Mouse (Mus musculus) embryo, embryonic 11.5 days (tissue): ENCODE results near the gene Odc1.
"Not testable (repeated sequence)": the region's sequence is repeated elsewhere in the genome, so short reads cannot be mapped to it uniquely, and the experiment has no call there.

Experiments used
- DNase-seq: peaks from one replicate; pipeline ENCODE4 v3.0.0-alpha.2; 2012; ENCODE audit warnings: low read depth, low spot score

Gene Odc1

DNA sequence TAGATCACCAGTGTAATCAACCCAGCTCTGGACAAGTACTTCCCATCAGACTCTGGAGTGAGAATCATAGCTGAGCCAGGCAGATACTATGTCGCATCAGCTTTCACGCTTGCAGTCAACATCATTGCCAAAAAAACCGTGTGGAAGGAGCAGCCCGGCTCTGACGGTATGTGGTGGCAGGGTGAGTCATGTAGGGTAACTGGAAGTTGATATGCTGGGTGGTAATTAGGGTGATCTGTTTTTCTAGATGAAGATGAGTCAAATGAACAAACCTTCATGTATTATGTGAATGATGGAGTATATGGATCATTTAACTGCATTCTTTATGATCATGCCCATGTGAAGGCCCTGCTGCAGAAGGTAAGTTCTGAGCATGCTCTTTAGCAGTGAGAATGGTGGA lies 4.8 kb downstream of the Odc1 start:
- not testable (repeated sequence) for DNase-seq

DNA sequence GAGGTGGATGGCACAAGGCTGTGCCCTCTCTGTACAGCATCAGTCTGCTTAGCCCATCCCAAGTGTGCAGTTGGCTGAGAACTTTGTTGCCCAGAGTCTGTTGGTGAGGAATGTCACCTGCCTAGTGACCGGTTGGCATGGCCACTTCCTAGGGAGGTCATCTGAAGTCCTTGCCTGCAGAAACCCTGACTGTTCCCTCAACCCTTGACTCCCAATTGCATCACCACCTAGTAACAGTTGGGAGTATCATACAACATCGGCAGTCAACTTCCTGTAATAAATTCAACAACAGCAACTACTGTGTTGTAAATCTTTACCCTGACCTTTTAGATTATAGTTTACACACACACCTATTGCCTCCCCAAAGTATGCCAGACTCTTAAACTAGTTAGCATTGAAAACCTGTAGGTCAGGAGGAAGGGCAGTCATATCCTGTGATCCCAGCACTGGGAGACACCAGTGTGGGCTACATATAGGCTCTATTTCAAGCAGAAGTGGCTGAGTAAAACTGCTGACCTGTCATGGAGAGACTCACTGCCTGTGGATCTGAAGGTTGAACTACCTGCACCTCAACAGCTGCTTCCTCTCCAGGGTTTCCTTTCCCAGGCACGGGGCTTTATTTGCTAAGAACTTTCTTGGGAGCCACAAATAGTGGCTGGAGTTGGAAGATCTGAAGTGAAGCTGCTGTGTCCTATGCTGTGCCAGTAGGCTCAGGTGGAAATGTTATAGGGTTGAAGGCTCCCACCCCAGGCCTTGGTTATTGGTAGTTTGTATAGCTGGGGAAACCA lies 6.8 kb downstream of the Odc1 start:
- no peak for DNase-seq

DNA sequence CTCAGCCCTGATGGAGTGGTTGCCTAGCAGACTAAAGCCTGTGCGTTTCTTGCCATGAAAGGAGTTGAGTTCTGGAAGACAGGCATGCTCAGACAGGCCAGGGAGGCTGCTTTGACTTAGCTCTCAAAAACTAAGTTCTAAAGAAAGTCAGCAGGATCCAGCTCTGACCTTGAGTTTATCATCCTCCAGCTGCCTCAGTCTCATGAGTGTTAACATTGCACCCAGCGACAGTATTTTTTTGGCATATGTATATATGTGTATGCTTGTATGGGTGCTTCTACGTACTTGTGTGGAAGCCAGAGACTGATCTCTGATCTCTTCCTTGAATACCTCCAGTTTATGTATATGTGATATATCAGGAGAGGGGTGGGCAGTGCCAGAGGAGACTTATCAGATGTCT lies 7.8 kb downstream of the Odc1 start:
- DNase-seq = no peak

DNA sequence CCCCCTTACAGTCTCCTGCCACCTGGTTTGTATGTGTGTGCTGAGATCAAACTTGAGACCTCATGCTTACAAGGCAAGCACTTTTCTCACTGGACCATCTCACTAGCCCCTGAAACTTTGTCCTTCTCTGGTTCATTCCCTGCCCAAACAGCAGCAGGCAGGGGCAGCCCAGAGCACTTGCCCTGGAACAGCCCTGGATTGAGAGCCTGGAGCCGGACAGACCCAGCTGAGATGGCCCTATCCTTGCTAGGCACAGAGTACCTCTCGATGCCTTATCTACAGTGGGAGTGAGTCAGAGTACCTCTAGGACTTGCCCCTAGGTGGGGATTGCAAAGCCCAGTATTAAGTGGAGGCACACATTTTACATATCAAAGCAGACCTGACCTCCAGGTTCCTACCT lies 8.4 kb downstream of the Odc1 start:
- DNase-seq = no peak

DNA sequence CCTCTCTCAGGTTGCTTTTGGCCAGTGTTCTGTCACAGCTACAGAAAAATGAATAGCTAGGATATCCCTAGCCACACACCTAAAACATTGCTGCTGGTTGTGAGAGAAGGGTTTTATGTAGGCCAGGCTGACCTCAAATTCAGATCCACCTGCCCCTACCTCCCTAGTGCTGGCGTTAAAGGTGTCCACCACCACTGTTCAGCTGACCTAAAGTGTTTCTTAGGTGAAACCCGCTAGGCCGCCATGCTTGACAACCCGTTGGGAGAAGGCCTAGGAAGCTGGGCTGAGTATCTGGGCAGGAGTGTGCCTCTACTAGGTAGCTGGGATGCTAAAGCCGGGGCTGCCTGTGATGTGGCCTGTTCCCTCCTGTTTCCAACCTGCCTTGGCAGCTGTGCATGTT lies 9.0 kb downstream of the Odc1 start:
- DNase-seq = no peak

DNA sequence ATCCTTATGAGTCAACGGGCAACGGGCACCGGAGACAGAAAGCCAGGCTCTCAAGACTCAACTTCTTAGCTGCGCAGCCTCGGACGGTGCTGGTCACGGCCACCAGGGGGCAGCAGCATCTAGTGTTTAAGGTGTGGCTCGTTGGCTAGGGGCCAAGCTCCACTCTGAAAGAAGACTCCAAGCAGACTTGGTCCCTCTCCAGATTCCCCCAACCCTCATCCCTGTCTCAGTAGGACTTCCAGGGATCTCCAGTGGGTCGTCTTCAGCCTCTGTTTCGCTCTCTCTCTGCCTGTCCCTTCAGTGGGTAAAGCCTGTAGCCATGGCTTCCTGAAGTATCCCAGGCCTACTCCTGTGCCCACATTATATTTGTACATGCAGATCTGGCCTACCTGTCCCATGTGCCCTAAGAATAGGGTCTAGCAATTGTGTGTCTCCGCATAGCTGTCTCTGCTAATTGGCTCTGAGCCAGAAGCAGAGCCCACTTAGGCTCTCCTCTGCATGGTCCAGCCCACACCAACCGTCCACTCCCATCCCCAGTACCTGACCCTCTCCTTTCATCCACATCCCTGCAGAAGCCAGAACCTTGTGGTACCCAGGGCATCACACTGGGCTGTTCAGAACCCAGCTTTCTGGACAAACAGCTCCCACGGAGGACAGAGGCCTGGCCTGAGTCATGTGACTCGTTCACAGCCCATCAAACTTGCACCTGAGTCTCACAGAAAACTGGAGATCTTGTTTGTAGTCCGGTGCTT lies 9.8 kb downstream of the Odc1 start:
- DNase-seq = peak; percentile 83

DNA sequence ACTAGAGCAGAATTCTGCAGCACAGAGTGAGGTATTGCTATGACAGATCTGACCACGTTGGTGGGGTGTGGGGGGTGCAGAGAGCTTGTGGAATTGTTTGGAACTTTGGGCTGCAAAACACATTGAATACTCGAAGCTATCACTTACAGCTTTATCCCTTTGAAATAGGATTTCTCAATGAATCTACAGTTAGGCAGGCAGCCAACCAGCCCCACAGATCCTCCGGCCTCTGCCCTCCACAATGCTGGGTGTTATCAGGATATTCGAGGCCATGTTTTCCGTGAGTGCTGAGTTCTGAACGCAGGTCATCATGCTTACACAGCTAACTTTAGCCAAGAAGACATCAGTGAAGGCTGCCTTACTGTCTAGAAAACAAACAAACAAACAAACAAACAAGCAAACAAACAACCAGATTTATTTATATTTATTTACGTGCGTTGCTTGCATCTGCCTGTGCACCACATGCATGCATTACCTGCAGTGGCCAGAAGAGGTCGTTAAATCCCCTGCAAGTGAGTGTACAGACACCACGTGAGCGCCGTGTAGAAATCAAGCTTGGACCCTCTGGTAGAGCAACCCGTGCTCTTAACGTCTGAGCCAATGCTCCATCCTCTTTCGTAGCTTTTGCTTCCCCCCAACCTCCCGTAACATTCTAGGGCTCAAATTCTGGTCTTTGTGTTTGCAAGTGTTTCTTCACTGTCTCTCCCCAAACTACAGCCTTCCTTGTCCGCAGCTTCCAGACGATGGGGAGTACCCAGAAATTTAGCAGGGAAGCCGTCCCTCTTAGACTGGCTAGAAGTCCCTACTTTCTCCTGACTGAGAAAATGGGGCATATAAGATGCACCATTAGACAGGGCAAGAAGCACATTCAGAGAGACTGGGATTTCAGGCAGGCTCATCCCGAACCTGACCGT lies 12.1 kb downstream of the Odc1 start:
- peak; percentile 66 for DNase-seq

DNA sequence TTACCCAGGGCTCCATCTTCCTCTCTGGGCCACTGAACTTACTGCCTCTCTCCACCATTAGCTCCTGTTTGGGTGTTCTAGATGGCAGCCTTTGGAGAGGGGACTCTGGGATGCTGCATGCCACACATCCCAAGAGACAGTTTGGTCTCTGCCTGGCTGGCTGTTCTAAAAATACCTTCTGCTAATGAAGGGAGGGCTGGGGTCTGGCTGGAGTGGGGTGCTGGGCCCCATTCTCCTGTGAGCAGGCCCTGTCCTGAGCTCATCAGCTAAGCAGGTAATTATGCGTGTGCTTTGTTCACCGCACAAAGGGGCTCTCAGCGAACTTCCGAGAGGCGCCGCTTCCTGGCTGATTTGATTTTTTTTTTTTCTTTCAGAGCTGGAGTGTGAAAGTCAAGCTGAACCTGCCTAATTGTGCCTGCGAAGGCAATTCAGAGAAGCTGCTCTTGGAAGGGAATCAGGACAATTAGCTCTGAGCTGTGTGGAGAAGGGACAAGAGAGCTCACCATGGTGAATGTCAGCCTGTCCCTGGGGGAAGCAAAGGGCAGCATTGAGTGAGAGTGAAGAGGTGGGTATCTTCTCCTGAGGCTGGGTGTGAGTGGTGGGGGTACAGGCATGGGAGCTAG lies 12.9 kb downstream of the Odc1 start:
- no peak for DNase-seq

DNA sequence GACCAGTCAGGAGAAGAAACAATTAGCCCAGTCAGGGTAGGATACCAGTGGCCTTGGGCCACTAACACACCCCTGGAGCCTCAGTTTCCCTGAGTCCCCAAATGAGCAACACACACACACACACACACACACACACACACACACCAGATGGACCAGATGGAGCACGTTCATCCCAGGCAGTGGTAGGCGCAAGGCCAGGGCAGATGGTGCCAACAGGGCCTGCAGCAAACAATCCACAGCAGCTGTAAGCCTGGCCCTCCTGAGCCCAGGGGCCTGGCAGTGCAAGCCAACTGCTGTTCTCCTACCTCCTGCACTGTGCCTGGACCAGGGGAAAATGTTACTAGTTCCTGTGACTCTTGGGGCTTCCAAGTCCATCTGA lies 13.4 kb downstream of the Odc1 start:
- DNase-seq = no peak

DNA sequence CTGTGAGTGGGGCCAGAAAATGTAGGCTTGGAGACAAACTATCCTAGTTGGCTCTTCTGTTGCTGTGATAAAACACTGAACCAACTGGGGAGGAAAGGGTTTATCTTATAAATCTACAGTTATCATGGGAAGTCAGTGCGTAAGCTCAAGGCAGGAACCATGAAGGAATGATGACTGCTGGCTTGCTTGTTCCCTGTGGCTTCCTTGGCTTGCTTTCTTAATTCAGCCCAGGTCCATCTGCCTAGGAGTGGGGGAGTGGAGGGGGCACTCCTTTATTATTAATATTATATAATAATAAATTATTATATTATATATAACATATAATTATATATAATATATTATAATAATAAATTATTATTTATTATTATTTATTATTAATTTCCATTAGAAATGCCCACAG lies 17.8 kb downstream of the Odc1 start:
- no peak for DNase-seq

DNA sequence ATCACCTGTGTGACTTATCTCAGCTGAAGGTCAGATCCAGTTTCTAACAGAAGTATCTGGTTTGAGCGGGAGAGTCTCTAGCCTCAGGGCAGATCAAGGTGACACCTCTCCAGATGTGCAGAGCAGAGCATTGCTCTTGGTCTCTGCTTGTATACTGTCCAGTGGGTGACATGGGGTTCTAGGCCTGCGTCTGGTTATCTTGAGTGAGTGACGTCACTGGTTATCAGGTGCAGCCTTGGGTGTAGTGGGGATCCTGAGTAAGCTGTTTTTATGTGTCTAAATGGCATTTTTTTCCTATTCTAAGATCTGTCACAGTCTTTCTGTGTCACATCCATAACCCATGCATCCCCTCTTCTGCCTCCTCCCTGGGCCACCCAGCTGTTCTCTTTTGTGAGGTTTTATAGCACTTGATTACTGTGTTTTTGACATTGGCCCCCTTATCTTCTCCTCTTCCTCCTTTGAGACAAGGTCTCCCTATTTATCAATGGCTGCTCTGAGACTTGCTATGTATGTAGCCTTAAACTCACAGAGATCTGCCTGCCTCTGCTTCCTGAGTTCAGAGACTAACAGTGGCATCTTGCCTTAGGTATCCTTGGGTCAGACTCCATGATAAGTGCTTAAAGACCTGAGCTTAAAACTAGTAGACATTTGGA lies 20.9 kb downstream of the Odc1 start:
- DNase-seq = no peak

DNA sequence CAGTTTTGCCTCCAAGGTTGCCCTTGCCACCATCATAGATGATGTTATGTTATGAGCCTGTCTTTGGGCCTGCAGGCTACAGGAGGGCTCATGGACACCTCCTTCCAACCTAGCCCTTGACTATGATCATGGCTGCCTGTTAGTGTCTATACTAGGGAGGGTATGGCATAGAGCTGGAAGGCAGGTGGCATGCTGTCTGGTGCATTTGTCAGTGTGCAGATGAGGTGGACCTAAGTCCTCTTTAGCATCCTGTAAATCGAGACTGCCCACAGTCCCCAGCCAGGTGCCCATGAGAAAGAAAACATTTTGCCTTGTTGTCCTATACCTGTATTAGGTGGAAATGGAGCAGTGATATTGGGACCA lies 21.4 kb downstream of the Odc1 start:
- no peak for DNase-seq

DNA sequence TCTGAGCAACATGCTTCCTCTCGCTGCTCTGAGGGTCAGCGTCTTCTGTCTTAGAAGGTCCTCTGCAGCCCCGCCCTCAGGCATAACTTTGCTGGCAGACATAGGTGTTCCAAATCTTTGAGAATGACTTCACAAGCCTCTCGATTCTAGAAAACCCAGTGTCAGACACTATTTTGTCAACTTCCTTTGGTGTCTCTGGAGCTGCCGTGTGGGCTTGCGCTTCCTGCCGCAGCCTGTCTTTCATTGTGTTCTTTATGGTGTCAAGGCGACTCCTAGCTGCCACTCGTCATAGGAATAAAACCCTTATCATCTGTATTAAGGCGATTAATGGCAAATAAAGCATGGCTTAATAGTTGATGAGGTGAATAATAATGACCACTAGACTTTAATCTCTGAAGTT lies 24.0 kb downstream of the Odc1 start:
- DNase-seq = no peak

DNA sequence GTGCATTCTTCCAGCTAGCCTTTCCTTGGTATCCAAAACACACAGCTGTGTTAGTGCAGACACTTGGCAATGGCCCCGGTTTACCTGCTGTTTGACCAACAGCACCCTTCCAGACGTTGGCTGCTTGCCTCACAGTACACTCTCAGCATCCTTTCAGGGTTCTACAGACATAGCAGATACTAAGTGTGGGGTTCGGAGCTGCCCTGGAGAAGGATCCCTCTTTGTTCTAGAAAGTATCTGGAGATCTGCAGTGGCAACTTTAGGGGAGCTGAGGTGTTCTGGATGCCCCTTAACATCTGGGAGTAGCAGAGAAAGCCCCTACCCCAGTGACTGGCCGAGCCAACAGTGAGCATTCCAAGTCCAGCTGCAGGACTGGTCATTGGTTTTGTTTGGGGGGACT lies 30.0 kb downstream of the Odc1 start:
- no peak for DNase-seq

DNA sequence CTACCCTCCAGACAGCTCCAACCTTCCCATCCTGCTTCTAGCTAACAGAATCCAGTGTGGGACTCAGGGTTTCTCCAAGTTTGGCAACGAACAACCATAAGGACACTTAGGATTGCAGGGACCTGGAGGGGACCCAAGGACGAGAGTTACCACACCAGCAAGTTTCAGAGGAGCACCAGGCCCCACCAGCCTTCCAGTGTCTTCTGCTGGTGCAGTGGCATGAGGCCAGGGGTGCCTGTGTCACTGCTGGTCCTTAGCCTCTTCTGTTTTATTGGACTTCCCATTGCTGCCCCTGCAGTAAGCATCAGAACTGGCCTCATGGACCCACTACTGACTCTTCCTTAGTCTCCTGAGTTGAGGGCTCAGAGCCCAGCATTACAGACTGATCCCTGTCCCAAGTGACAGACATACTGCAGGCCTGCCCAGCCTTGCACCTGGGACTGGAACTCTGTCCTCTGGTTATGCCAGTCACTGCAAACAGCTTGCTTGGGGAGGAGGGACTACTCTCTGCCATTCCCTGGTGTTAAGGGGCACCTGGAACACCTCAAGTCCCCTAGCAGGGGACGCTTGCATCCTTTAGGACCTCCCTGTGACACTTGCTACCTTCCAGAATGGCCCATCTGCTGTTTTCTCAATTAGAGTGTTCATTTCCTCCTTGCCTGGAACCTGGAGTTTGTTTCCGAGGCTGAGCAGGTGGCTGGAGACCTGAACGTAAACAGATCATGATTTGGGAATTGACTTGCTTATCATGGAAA lies 30.7 kb downstream of the Odc1 start:
- DNase-seq = no peak

DNA sequence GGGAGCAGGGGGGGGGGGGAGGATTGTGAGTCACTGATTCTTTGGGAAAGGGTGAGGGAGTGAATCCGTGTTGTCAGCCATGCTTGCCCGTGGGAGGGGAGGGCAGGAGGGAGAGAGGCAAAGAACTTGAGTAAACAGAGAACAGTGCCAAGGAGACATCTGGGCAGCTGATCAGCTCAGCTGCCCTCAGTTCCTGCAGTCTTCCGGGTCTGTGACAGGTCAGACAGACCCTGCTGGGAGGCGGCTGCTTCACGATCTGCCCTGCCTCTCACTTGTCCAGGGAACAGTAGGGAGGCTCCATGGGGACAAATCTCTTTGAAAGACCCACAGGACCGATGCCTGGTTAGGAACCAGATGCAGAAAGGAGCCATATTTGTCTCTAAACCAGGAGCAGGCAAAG lies 31.4 kb downstream of the Odc1 start:
- no peak for DNase-seq

DNA sequence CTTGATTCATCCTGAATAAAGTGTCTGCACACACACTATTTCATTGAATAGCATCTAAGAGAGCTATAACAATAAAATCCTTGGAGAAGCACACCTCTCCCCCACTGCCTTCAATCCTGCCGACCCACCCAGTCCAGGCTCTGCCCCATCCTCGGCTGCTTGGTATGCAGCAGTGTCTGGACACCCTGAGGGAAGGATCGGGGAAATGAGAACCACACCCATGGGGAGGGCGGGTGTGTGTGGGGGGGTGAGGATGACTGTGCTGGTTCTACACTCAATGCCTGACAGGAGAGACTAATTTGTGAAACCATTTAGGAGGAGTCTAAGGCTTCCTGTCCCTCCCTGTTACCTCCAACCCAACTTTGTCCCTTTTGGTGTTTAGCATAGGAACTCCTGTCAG lies 34.0 kb downstream of the Odc1 start:
- no peak for DNase-seq

DNA sequence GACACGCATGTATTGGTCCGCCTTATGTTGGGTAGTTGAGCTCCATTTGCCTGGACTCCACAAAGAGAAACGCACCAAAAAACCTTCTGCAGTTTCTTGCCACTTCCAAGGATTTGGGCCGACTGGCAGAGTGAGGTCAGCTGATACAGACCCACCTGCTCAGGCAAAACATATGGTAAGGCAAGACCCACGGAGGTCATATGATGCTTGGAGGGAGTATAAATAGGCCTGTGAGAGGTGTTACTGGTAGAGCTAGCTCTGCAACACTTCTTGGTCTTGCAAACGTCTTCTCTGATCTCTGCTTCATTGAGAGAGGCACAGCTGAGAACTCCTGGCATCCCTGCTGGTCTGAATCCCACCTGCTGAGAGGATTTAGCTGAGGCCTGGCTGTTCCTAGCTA lies 36.4 kb downstream of the Odc1 start:
- DNase-seq = no peak

DNA sequence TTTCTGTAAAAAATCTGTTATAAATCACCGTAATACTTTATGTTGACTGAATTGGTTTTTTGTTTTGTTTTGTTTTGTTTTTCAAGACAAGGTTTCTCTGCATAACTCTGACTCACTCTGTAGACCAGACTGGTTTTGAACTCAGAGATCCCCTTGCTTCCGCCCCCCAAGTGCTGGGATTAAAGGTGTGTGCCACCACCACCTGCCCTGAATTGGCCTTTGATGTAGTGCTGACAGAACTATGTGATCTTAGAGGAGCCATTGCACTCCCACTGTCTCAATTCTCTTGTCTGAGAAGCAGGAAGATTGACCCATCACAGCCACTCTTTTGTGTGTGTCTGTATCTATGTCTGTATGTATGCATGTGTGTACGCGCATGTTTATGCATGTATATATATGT lies 37.8 kb downstream of the Odc1 start:
- no peak for DNase-seq

DNA sequence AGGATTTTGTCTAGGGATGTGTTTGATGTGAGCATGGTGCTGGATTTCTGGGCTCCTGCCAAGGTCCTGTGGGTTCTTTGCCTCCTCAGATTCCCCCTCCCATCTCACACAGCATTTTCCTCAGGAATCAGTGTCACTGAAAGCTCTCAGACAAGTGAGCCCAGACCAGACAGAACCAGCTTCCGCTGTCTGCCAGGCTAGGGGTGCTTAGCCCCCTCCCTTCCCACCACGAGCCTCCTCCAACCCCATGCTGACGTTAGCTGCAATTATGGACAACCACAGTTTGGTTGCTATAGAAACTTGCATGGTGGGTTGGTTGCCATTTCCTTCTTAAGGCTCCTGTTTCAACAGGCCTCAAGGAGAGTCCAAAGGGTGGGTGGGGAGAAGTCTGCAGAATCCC lies 39.3 kb downstream of the Odc1 start:
- no peak for DNase-seq

DNA sequence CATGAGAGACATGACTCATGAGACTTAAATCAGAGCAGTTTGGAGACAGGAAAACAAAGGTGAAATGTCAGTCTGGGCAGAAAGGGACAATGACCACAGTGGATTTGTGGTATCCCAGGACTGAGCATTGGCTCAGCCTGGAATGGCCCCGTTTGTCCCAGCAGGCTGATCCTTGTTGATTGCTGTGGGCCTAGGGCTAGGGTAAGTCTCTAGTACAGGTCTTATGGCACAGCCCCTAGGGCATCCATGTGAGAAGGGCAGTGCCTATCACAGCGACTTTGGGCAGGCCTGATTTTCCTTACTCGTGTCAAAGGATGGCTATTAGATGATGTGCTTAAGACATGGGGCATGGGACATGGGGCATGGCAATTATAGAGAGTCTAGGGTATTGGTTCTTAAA lies 41.4 kb downstream of the Odc1 start:
- DNase-seq = no peak
